Mouse (Mus musculus) kidney, adult 2 months (tissue): ENCODE results near the gene Pskh1.

ENCODE experiments used
- CTCF ChIP-seq: fragments of 200-500 bp; conservative IDR thresholded peaks from 2 replicates; pipeline ENCODE4 v1.5.1; 2011; ENCODE audit warnings: low read depth, mild to moderate bottlenecking, control low read depth, low read length, moderate library complexity, mixed read lengths; ENCODE audit not compliant: insufficient read depth, insufficient read length
- POLR2A ChIP-seq: fragments of 200-500 bp; IDR thresholded peaks from one replicate; pipeline ENCODE4 v1.6.1; 2011; ENCODE audit warnings: low read depth, low read length, control low read depth

DNA sequence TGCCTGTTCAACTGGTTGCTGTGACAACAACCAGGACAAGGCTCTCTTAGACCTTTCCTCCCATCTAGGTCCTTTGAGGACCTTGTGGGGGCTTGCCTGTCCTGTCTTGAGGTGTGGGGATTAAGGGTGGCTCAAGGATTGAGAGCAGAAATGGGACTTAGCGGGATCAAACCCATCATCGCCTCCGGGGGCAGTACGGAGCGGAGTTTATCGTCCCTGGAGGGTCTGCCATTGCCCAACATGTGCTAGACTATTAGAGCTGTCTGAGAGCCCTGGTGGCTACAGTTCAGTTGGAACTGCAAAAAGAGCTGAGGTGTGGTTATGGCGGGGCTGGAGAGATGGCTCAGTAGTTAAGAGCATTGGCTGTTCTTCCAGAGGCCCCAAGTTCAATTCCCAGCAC, 75.1 kb downstream of the Pskh1 start:
- TF ChIP-seq POLR2A (no peak), CTCF (no peak)
